Mouse (Mus musculus) layer of hippocampus, adult 9-10 months (tissue): ENCODE measurements around the gene Akr1b7.
A peak's percentile ranks its signal among the peaks of the same experiment; 100 is the strongest.
"Not testable (repeated sequence)": the region's sequence is repeated elsewhere in the genome, so short reads cannot be mapped to it uniquely, and the experiment has no call there.

Source experiments
- DNase-seq: peaks from one replicate; pipeline ENCODE4 v3.0.0; 2022; ENCODE audit warnings: low spot score

Gene Akr1b7

GRCm38 (mm10) chr6:34412023-34412422, at the start of gene Akr1b7:
Akr1b7 (plus strand) TSS chr6:34412334.
- DNase-seq, result no peak

GRCm38 (mm10) chr6:34364217-34365136, 47.7 kb upstream of the Akr1b7 start:
- no peak for DNase-seq

- no peak for DNase-seq
Measured at GRCm38 (mm10) chr6:34367998-34368397, 44.1 kb upstream of the Akr1b7 start.

GRCm38 (mm10) chr6:34370081-34370480, 42.1 kb upstream of the Akr1b7 start:
- no peak for DNase-seq

- peak; percentile 78 for DNase-seq
Measured at GRCm38 (mm10) chr6:34371700-34372351, 40.3 kb upstream of the Akr1b7 start.

GRCm38 (mm10) chr6:34373841-34374240, 38.3 kb upstream of the Akr1b7 start:
- no peak for DNase-seq

- not testable (repeated sequence) for DNase-seq
Measured at GRCm38 (mm10) chr6:34375888-34376287, 36.2 kb upstream of the Akr1b7 start.

GRCm38 (mm10) chr6:34383401-34383800, 28.7 kb upstream of the Akr1b7 start:
- DNase-seq, result no peak

GRCm38 (mm10) chr6:34384110-34384661, 27.9 kb upstream of the Akr1b7 start, which contains the start of gene Akr1b10:
Akr1b10 (plus strand) TSS chr6:34384218.
- peak; percentile 46 for DNase-seq

- DNase-seq, result no peak
Measured at GRCm38 (mm10) chr6:34384701-34385370, 27.3 kb upstream of the Akr1b7 start.

GRCm38 (mm10) chr6:34388420-34389156, 23.5 kb upstream of the Akr1b7 start:
- DNase-seq, result no peak

GRCm38 (mm10) chr6:34395897-34396296, 16.2 kb upstream of the Akr1b7 start:
- no peak for DNase-seq

- no peak for DNase-seq
Measured at GRCm38 (mm10) chr6:34398431-34398830, 13.7 kb upstream of the Akr1b7 start.

GRCm38 (mm10) chr6:34399606-34400220, 12.4 kb upstream of the Akr1b7 start:
- no peak for DNase-seq

- DNase-seq, result no peak
Measured at GRCm38 (mm10) chr6:34400696-34401095, 11.4 kb upstream of the Akr1b7 start.

GRCm38 (mm10) chr6:34406746-34407145, 5.4 kb upstream of the Akr1b7 start:
- DNase-seq, result no peak

- no peak for DNase-seq
Measured at GRCm38 (mm10) chr6:34407403-34407802, 4.7 kb upstream of the Akr1b7 start.

- DNase-seq, result no peak
Measured at GRCm38 (mm10) chr6:34412688-34413087, 554 bp downstream of the Akr1b7 start.

- DNase-seq, result not testable (repeated sequence)
Measured at GRCm38 (mm10) chr6:34413386-34413785, 1.3 kb downstream of the Akr1b7 start.

GRCm38 (mm10) chr6:34416521-34416920, 4.4 kb downstream of the Akr1b7 start:
- no peak for DNase-seq

- DNase-seq, result no peak
Measured at GRCm38 (mm10) chr6:34419071-34419470, 6.9 kb downstream of the Akr1b7 start.
